Mouse (Mus musculus) MEL (cell line): ENCODE data around the gene Dlx2.

ENCODE experiments used
- E2F4 ChIP-seq: IDR thresholded peaks from 2 replicates; pipeline ENCODE4 v1.6.1; 2011; ENCODE audit warnings: low read depth, low read length, improper control_type of control experiment, borderline replicate concordance
- POLR2A ChIP-seq, 2 experiments: IDR thresholded peaks; 2 replicates each; pipeline ENCODE4 v1.6.1; 2011 to 2012; ENCODE audit warnings: low read length in 2 of 2, mild to moderate bottlenecking in 2 of 2, control low read depth in 1 of 2, improper control_type of control experiment in 1 of 2, low read depth in 1 of 2, moderate library complexity in 1 of 2; ENCODE audit not compliant: control insufficient read depth in 1 of 2, insufficient read depth in 1 of 2, poor library complexity in 1 of 2
- TBP ChIP-seq: IDR thresholded peaks from 2 replicates; pipeline ENCODE4 v1.8.0; 2011; ENCODE audit warnings: low read depth, low read length, improper control_type of control experiment

DNA sequence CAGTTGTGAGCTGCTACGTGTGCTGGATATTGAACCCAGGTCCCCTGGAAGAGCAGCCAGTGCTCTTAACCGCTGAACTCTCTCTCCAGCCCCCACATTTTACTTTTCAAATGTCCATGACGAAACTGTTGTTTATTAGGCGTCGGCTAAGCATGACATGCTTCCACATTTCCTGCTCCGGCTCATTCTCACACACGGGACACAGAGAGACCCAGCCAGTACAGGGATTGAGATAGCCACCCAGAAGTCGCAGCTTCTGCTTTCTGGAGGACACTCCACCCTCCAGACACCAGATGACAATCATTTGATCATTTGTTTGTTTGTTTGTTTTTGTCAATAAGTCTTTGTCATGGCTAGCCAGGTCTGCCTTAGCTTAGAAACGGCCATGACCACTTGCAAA lies 41.7 kb downstream of the Dlx2 start:
- TF ChIP-seq TBP, result no peak
- no peak for TF ChIP-seq E2F4
- no peak for TF ChIP-seq POLR2A (IDR thresholded peaks at IDR 0.05; ENCODE audit: control insufficient read depth in 1 of 2, insufficient read depth in 1 of 2, low read depth in 1 of 2, low read length in 2 of 2, poor library complexity in 1 of 2)
